Mouse (Mus musculus): ENCODE results near the gene Prkg2.

Prkg2 gene

DNA sequence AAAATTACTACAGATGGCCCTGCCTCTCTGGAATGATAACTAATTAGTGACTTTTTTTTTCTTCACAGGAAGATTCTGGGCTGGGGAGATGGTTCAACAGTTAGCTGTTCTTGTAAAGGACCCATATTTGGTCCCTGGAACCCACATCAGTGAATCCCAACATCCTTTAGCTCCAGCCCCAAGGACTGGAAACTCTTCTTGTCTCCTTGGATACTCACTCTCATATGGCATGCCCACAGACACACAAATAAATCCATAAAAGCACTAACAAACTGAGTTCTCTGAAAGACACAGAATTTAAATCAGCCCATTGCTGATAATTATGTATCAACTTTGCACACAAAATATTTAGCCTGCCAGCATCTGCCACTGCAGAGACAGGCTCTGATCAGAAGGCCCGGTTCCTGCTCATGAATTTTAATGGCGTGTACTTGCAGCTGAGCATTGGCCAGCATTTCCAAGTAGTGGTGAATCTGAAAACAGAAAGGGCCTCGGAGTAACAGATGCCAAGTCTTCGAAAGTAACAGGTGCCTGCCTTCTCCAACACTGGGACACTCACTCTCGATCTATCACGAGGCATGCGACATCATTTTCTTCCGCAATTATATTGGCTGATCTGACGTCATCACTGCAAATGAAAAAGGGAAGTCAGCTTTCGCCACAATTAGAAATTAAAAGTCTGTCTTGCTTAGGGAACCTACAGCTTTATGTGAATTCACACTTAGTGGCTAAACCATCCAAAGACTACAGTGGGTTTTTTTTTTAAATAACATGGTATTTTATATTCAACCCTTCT, 61.1 kb downstream of the Prkg2 start:
- DNase-seq (ENCODE audit: low spot score) = no peak

DNA sequence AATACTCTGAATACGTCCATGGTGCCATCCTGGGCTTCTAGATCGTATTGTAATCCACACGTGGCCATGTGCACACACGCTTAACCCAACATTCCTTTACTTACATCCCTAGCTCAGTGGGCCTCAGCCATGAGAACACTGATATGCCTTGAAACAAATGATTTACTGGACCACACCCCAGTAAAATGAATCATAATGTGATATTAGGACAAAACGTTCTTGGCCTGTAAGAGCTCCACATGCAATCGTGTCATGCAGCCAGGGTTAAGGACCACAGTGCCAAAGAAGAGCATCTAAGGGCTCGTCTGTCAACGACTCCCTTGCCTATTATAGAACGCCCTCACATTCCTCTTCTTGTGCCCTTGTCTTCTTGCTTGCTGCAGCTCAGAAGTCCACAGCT, 70.5 kb downstream of the Prkg2 start:
- DNase-seq (ENCODE audit: low spot score) = no peak

DNA sequence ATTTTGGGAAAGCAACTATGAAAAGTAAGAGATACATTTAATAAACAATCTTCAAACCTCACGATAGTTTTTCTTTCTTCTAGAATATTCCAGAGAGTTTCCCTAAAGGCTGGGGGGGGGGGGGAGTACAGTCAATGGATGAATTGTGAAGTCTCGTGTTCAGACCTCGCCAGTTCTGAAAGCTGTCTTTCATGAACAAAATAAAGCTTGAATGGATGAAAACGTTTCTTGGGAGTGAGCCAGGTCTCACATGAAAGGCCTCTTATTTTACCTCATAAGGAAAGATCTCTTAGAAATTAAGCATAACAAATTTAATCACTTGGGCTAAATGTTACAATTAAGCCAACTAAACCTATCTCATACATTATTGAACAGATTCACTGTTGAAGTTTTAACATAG, 72.0 kb downstream of the Prkg2 start:
- no peak for DNase-seq (ENCODE audit: low spot score)

DNA sequence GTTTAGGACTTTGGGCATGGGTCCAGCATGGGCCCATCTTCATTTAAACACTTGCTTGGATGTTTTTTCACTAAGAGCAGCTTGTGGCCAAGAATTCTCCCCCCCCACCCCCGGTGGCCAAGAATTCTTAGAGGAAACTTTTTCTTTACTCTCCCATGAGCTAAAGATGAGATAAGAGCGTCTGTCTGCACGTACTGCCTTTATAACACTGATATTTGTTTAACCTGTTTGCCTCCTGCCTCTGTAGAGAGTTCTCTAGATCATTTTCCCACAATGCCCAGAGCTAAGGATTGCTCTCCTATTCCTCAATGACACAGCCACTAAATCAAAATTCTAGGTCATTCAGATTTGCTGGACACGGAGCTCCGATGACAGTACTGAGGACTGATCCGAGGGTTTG, 72.8 kb downstream of the Prkg2 start:
- DNase-seq (ENCODE audit: low spot score) = no peak

DNA sequence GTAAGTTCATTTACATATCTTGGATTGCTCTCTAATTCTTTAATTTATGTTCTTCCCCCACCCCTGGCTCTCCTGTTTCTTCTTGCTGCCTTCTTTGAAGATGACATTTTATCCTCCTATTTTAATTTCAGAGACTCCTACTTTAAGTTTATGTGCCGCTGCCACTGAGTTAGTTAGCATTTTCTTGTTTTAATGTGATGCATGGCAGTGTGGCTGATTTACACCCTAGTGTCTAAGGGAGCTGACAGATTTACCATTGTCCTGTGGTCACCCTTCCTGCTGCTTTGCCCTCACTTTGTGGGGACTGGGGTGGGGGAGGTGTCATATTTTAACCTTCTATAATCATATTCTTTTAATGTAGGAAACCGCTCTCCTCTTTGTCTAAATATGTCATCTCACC, 74.7 kb downstream of the Prkg2 start:
- no peak for DNase-seq (ENCODE audit: low spot score)

DNA sequence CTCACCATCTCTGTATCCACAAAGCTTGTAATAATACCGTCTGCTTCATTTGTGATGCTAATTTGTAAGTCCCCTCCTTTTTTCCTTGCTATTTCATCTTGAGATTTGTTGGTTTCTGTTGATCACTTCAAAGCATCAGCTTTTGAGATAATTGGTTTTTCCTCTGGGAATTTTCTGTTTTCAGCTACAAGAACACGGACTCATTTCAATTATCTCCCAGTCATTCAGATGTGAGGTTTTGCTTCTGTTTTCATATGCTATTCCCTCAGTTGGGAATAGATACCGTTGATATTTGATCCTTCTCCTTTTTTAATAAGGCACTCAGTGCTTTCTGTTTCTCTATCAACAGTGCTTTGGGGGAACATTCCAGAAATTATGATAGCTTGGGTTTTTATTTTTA, 81.6 kb downstream of the Prkg2 start:
- DNase-seq (ENCODE audit: low spot score) = no peak

DNA sequence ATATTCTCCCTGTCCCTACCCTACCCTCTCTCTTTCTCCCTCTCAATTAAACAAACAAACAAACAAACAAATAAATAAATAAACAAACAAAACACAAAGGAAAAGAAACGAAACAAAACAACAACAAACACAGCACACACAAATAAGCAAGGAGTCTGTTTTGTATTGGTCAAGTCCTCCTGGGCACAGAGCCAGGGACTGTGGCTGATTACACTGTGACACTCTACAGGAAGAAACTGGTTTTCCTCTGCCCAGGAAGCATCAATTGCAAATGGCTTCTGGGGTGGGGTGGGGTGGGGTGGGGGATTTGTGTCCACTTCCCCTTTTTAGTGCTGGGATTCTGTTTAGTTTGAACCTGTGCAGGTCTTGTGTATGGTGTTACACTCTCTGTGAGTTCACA, 83.8 kb downstream of the Prkg2 start:
- no peak for DNase-seq (ENCODE audit: low spot score)

DNA sequence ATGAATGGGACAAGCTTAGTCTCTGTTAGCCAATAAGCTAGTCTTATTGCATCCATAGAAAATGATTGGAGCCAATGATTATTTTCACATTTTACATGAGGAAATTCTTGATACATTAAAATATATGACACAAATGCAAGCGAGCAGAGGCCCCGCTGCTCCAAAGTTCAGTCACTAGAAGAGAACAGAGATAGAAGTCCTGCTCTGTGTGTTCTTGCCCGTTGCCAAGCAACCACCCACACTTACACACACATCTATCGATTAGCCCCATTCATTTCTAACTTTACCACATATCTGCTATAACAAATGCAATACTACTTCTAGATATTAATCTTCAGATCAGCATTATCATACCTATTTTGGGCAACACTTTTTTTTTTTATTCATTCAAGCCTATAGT, 85.6 kb downstream of the Prkg2 start:
- no peak for DNase-seq (ENCODE audit: low spot score)

DNA sequence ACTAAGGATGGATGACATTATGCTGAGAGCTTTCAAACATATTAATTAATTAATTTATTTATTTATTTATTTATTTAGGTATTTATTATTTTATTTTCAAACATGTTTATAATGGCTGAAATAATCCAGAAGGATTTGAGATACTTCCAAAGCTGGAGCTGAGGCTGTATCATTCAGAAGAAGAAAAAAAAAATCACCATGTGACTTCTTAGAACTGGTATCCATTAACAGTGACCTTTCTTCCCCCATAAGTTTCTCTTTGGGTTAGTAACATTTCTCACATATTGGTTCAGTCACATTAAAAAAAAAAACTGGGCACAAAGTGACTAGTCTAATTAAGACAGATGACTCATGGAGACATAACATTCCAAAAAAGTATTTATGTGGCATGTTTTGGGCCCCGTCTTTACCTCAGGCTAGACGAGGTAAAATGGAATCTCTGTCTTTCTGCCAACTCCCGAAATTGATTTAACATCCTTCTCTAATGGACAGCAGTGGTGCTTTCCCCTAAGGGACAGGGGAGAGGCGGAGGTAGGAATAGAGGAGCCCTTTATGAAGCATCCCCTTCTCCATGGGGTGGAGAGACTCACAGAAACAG, 86.6 kb downstream of the Prkg2 start:
- no peak for DNase-seq (ENCODE audit: low spot score)

DNA sequence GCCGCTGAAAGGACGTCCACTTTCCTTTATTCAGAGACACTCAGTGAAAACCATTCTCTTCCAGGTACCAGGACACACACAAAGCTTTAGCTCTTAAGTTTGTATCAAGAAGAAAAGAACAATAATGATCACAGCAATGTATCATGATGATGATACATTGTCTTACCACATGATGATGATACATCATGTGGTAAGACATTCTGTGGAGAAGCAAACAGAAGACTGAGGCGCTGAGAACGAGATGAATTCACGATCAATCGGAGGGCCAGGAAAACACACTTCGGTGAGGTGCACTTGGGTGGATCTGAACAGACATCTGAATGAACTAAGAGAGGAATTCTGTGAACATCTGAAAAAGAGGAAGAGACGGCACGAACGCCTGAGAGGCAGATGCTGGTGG, 87.4 kb downstream of the Prkg2 start:
- DNase-seq (ENCODE audit: low spot score) = no peak

DNA sequence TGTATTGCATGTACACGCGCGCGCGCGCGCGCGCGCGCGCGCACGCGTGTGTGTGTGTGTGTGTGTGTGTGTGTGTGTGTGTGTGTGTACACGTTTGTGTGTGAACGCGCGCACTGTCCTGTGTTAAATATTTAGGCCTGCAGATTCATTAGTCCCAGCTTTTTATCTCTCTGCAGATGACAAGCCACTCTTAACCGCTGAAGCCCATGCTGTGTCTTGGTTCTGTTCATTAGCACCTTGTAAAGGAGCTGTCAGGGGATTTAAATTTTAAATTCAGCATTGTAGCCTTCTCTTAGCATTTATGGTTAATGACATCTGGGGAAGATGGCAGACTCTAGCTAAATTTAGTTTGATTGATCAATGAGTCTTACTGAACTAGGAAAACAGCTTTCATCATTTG, 90.5 kb downstream of the Prkg2 start:
- no peak for DNase-seq (ENCODE audit: low spot score)

DNA sequence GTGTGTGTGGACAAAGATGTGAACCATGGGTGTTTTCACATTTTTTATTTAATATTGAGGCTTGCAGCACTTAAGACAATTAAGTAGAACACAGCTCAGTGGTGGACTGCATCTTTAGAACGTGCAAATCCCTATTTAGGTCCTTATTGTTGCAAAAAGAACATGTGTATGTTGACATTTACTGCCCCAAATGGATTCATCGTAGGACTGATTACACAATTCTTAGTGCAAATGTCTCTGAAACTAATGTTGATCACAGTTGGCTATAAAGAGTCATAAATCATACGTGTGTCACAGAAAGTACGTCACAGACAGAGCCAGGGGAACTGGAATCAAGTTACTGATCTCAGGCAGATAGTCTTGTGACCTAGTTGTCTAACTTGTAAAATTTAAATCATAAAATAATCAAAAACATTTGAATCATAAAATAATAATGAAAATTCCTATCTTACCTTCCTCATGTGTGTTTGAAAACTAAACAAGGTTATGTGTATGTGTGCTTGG, 91.0 kb downstream of the Prkg2 start:
- no peak for DNase-seq (ENCODE audit: low spot score)

DNA sequence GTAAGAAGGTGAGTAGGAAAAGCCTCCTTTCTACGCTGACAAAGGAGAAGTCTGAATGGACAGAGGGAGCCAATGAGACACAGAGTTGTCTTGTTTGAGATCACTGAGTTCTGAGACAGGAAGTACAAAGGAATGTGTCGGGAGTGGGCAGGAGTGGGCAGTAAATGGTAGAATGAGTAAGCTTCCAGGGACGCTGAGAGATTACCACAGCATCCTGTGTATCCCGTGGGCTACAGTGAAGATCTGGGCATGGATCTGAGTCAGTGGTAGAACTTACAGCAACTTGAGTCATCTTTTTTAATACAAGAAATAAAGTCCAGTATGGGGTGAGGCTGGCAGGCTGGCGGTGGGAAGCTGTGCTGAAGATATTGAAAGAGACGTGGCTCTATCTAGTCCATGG, 93.4 kb downstream of the Prkg2 start:
- DNase-seq (ENCODE audit: low spot score) = no peak

DNA sequence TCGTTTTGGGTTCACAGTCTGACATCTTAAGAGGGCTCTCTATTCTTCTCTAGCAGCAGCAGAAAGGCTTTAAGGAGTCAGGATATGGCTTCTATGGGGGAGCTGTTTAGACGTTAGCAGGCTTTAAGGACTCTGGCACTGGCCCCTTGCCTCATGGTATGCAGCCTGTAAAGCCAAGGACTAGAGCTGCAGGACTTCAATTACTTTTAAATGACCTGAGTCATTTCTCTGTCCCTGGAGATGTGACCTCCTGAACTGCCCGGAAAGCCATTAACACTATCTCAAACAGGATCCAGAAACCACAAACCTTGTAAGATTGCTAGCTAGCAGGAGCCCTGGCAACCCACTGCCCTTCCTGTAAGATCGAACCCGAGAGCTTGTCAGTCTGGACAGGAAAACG, 96.4 kb downstream of the Prkg2 start:
- no peak for DNase-seq (ENCODE audit: low spot score)

DNA sequence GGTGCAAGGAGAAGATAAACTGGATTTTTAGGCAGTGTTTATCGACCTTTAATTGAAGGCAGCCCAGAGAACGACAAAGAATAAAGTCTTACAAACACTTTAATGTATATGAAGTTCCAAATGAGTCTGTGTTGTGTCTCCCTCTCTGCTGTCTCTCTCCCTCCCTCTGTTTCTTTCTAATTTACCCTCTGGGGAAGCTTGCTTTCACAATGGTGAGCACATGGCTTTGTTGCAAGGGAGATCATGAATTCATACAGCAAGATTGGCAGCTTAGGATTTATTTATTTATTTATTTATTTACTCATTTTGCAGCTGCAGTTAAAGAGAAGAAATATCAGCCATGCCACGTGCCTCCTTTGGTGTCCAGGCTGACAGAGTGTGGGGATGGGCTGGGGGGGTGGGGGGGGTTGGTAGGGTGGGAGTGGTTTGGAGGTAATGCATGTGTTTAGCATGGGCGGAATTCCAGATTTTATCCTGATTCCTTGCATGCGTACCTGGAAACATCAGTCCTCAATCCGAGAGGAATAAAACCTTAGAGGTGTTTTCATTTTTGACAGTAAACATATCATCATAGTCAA, 97.4 kb downstream of the Prkg2 start:
- no peak for DNase-seq (ENCODE audit: low spot score)

DNA sequence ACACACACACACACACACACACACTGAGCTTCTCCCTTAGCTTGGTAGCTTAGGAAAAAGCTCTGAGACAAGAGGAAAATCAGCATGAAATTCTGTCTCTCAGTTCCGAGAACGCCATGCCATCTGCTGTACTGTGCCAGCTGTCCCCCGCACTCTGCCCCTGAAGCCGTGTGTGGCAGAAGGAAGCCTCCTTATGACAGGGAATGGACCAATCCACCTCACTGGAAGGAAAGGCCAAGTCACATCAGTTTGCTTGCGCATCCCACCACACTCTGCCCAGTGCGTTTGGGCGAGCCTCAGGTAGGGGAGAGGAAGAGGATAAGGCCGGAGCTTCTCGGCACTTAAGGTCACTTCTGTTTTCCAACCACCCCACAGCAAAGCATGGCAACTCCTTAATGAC, 98.0 kb downstream of the Prkg2 start:
- no peak for DNase-seq (ENCODE audit: low spot score)

DNA sequence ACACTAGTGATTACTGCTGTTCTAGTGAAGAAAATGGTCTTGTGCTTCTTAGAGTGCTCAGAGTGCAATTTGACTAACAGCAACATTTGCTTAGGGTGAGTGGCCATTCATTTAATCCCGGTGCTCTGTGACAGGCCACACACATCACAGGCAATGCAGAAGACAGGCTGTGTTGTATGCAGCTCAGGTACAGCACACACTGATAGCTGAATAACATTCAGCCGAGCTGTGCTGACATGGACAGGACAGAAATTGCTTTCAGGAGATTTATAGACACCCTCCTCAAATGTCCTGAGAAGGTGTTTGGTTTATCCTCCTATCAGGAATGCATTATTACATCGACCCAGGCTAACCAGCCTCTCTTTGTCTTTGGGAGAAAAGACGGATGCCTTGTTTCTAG, 99.3 kb downstream of the Prkg2 start:
- DNase-seq (ENCODE audit: low spot score) = no peak

DNA sequence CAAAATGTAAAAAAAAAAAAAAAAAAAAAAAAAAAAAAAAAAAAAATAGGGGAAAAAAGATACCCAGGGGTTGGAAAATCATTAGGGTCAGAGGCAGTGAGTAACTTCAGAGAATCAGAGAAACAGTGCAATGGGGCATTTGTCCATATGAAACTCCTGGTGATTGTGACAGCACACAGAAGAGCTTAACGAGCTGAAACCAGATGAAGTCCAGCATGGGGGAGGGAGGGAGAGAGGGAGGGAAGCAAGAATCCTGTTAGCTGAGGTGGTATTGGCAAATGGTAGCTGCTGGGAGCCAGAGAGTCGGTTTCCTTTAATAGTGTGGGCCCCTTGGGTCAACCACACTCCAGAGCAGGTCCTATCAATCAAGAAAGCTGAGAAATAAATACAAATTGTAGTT, 100.5 kb downstream of the Prkg2 start:
- DNase-seq (ENCODE audit: low spot score) = no peak

DNA sequence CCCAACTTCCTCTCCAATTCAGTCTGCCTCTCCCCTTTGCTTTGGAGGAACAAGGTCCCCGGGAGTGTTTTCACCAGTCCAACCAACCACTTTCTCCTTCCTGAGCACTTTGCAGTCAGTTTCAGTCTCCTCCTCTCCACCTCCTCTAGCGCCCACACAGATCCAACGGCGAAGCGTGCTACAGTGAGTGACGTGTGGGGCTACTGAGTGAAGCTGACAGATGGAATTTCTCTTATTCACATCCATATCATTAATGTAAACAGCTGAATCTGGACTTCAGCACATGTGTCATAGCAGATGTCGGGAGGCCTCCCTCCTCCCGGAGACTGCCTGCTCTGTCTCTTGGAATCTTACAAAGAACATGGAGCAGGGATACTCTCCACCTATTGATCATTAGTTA, 101.2 kb downstream of the Prkg2 start:
- DNase-seq (ENCODE audit: low spot score) = no peak

DNA sequence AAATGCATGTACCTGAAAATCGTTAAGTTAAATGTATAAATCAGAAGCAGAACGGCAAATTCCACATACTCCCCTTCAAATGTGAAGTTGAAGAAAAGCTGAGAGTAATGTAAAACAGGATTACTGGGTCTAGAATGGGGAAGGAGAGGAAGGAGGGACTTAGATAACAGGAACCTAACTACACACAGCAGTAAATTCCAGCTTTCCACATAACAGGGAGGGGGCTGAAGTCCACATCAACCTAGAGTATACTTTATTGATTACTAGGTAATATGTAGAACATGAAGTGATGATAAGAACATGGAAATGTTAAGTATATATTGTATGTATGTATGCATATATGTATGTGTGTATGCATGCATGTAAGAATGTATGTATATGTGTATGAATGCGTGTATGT, 114.2 kb downstream of the Prkg2 start:
- no peak for DNase-seq (ENCODE audit: low spot score)

DNA sequence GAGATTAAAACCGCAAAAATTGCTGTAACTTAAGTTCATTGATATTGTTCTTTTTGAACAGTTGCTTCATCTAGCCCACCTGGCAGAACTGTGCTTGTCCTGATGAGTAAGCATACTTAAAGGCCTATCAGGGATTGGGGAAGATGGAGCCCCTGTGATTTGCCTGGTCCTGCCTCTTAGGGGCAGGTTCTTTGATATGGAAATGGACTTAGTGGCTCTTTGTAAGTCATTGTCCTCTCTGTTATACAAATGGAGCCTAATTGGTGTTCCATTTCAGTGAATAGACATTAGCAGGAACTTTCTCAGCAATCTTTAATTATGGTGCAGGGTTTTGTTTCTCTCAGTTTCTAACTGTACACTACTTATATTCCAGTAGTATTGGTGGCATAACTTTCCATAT, 115.5 kb downstream of the Prkg2 start:
- no peak for DNase-seq (ENCODE audit: low spot score)

DNA sequence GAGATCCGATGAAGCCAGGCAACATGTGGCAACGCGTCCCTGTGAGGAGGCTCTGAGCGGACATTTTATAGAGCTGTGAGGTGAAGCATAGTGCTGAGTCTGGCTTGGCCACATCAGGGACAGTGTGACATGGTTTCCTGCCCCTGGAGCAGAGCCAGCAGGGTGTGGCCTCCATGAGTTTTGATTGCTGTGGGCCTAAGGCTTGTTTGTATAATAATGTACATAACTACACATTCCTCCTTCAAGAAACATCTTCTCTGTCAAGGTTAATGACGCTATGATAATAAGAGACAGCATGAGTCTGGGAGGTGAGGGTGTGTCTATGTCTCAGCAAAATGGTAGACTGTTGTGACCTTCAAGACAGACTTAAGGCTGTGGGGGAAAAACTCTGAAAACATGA, 118.4 kb downstream of the Prkg2 start:
- no peak for DNase-seq (ENCODE audit: low spot score)

DNA sequence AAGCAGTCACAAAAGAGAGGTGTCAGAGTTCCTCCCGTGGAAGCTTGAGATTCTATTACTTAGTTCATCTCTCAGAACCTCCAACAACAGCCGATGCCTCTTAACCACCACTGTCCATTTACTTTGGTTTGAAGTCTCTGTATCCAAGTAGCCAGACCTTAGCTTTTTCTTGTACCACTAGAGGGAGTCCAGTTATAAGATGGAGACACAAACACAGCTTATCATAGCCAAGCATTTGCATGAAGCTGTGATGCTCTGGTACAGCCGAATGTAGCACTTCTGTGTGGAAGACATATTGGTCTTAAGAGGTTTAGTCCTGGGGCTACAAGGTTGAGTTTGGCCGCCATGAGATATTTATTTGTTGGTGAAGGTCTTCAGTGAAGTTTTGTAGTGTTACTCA, 134.8 kb downstream of the Prkg2 start:
- no peak for DNase-seq (ENCODE audit: low spot score)

DNA sequence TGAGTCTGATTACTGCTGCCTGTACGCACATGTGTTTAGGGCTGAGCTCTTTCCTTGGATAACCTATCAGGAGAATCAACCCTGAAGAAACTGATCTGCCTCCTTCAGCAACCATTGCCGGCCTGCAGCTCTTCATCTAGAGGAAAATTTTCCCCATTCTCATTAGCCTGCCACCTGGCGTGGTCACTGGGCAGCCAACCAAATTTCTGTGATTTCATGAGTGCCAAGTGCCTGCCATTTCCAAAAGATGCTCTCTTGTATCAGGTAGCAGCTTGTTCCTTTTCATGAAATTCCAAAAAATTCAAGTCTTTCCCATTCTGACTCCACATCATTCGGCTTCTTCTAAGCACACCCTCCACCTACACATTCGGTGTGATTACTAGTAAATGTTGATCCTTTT, 136.2 kb downstream of the Prkg2 start:
- no peak for DNase-seq (ENCODE audit: low spot score)
